Mouse (Mus musculus) lung, postnatal 14 days (tissue): ENCODE measurements around the gene Heyl.
A peak's percentile ranks its signal among the peaks of the same experiment; 100 is the strongest.

ENCODE experiments used
- DNase-seq: peaks from one replicate; pipeline ENCODE4 v3.0.0; 2021

The Heyl gene

GRCm38 (mm10) chr4:123235835-123236430 is 2.6 kb downstream of the Heyl start:
- no peak for DNase-seq

- DNase-seq: no peak
Measured at GRCm38 (mm10) chr4:123236431-123237031, 3.2 kb downstream of the Heyl start.

GRCm38 (mm10) chr4:123237386-123238266 is 4.3 kb downstream of the Heyl start:
- DNase-seq: no peak

GRCm38 (mm10) chr4:123239361-123240203 is 6.2 kb downstream of the Heyl start:
- peak; percentile 56 for DNase-seq

- DNase-seq: no peak
Measured at GRCm38 (mm10) chr4:123246221-123246620, 12.9 kb downstream of the Heyl start.

GRCm38 (mm10) chr4:123246651-123247050 is 13.3 kb downstream of the Heyl start:
- DNase-seq: no peak

- peak; percentile 55 for DNase-seq
Measured at GRCm38 (mm10) chr4:123247147-123247880, 14.0 kb downstream of the Heyl start.

GRCm38 (mm10) chr4:123248971-123249567 is 15.7 kb downstream of the Heyl start:
- peak; percentile 66 for DNase-seq

- no peak for DNase-seq
Measured at GRCm38 (mm10) chr4:123252214-123252613, 18.9 kb downstream of the Heyl start.

- DNase-seq: no peak
Measured at GRCm38 (mm10) chr4:123254617-123255016, 21.3 kb downstream of the Heyl start.

- no peak for DNase-seq
Measured at GRCm38 (mm10) chr4:123260071-123260746, 26.9 kb downstream of the Heyl start.

GRCm38 (mm10) chr4:123261721-123262401 is 28.5 kb downstream of the Heyl start, which contains the start of gene Pabpc4:
Pabpc4 (plus strand) TSS chr4:123262351.
- DNase-seq: no peak

GRCm38 (mm10) chr4:123271063-123271462 is 37.7 kb downstream of the Heyl start:
- no peak for DNase-seq

GRCm38 (mm10) chr4:123280117-123280516 is 46.8 kb downstream of the Heyl start:
- no peak for DNase-seq

GRCm38 (mm10) chr4:123282500-123282899 is 49.1 kb downstream of the Heyl start:
- peak; percentile 91 for DNase-seq

- peak; percentile 24 for DNase-seq
Measured at GRCm38 (mm10) chr4:123282915-123283674, 49.7 kb downstream of the Heyl start.

GRCm38 (mm10) chr4:123283675-123284064 is 50.3 kb downstream of the Heyl start:
- peak; percentile 7 for DNase-seq

GRCm38 (mm10) chr4:123284731-123285624 is 51.6 kb downstream of the Heyl start:
- no peak for DNase-seq

GRCm38 (mm10) chr4:123286790-123287189 is 53.4 kb downstream of the Heyl start:
- no peak for DNase-seq
